Mouse (Mus musculus) left cerebral cortex, adult 8-10 months (tissue): ENCODE results near the gene 5330417H12Rik. TPM values are rescaled to one million over a fixed set of nuclear protein-coding genes. Genes with fewer than 3 reads are reported as not detected.

Source experiments
- total RNA-seq, 4 experiments: library from RNA; stranded (reverse); gene quantifications; 2 replicates each; pipeline ENCODE4 v1.2.4; 2022

Gene 5330417H12Rik
- total RNA-seq, 4 experiments from 2014 or later, result not detected

Other genes with a start within 250 kb of the 5330417H12Rik start
- gene Olfml1, start 57.7 kb downstream of the 5330417H12Rik start, total RNA-seq, result 10 to 100 TPM; 14.5 to 19.7 (median 17.2) TPM
- gene Ppfibp2, start 30.0 kb downstream of the 5330417H12Rik start, total RNA-seq, result 10 to 100 TPM in 2 of 4 experiments, 1 to 10 TPM in 2; 8.2 to 11.8 (median 9.8) TPM
- gene Cyb5r2, start 132.9 kb upstream of the 5330417H12Rik start, total RNA-seq, result under 1 TPM; 0.11 to 0.63 (median 0.40) TPM
- not detected for gene Ovch2, start 176.0 kb upstream of the 5330417H12Rik start, total RNA-seq
- gene Olfr467, start 187.1 kb upstream of the 5330417H12Rik start, total RNA-seq, result not detected
- gene Olfr469, start 200.4 kb upstream of the 5330417H12Rik start, total RNA-seq, result not detected
- not detected for gene Olfr470, start 222.3 kb upstream of the 5330417H12Rik start, total RNA-seq